Mouse (Mus musculus) kidney, adult 11 months (tissue): ENCODE results near the gene Isl2.

Experiments
- DNase-seq: peaks from one replicate; pipeline ENCODE4 v3.0.0; 2022

Isl2 gene

GRCm38 (mm10) chr9:55538377-55538776 lies at the start of gene Isl2:
TSS of gene Isl2 (plus strand) at chr9:55538672.
- no peak for DNase-seq

- DNase-seq = no peak
Observed at GRCm38 (mm10) chr9:55507922-55508321, 30.6 kb upstream of the Isl2 start.

- DNase-seq = no peak
Observed at GRCm38 (mm10) chr9:55508701-55509100, 29.8 kb upstream of the Isl2 start.

GRCm38 (mm10) chr9:55509731-55510130 lies 28.7 kb upstream of the Isl2 start:
- no peak for DNase-seq

- peak; percentile 9 for DNase-seq
Observed at GRCm38 (mm10) chr9:55510651-55511235, 27.7 kb upstream of the Isl2 start.

- no peak for DNase-seq
Observed at GRCm38 (mm10) chr9:55511521-55511993, 26.9 kb upstream of the Isl2 start.

GRCm38 (mm10) chr9:55512027-55512543 lies 26.4 kb upstream of the Isl2 start, which contains the start of gene Etfa:
TSS of gene Etfa (minus strand) at chr9:55512243.
- peak; percentile 98 for DNase-seq

- no peak for DNase-seq
Observed at GRCm38 (mm10) chr9:55525716-55526115, 12.8 kb upstream of the Isl2 start.

- DNase-seq = peak; percentile 27
Observed at GRCm38 (mm10) chr9:55535907-55536306, 2.6 kb upstream of the Isl2 start.

GRCm38 (mm10) chr9:55539006-55539405 lies 534 bp downstream of the Isl2 start:
- no peak for DNase-seq

- no peak for DNase-seq
Observed at GRCm38 (mm10) chr9:55539661-55540390, 1.4 kb downstream of the Isl2 start.

- DNase-seq = no peak
Observed at GRCm38 (mm10) chr9:55540391-55540770, 1.9 kb downstream of the Isl2 start.

GRCm38 (mm10) chr9:55540888-55541287 lies 2.4 kb downstream of the Isl2 start:
- no peak for DNase-seq

GRCm38 (mm10) chr9:55541681-55542365 lies 3.4 kb downstream of the Isl2 start:
- peak; percentile 13 for DNase-seq

GRCm38 (mm10) chr9:55542366-55543325 lies 4.2 kb downstream of the Isl2 start:
- DNase-seq = no peak

- no peak for DNase-seq
Observed at GRCm38 (mm10) chr9:55543336-55543702, 4.8 kb downstream of the Isl2 start.

GRCm38 (mm10) chr9:55543703-55544401 lies 5.4 kb downstream of the Isl2 start:
- DNase-seq = peak; percentile 27

- DNase-seq = peak; percentile 28
Observed at GRCm38 (mm10) chr9:55544861-55545555, 6.5 kb downstream of the Isl2 start.

- DNase-seq = no peak
Observed at GRCm38 (mm10) chr9:55545556-55546175, 7.2 kb downstream of the Isl2 start.

GRCm38 (mm10) chr9:55546176-55547010 lies 7.9 kb downstream of the Isl2 start:
- DNase-seq = peak; percentile 46
